Mouse (Mus musculus) limb, embryonic 14.5 days (tissue): ENCODE data around the gene Nutf2. TPM values are rescaled to one million over a fixed set of nuclear protein-coding genes. Genes with fewer than 3 reads are reported as not detected.

Experiments
- ATAC-seq: fragments of 200-750 bp; cut with Nextera tagmentation; 2 replicates; pipeline ENCODE4 v1.8.0; 2017; ENCODE audit warnings: low read depth, moderate number of reproducible peaks, moderate TSS enrichment; ENCODE audit not compliant: low FRiP score
- DNase-seq: peaks from one replicate; pipeline ENCODE4 v3.0.0-alpha.2; 2015; ENCODE audit warnings: low spot score
- H3K27ac ChIP-seq: fragments of 300-500 bp; sonication (generic); replicated peaks from 2 replicates; pipeline ENCODE4 v1.5.1; 2014; ENCODE audit warnings: low read depth, mild to moderate bottlenecking, low read length, moderate library complexity, mixed read lengths
- H3K27me3 ChIP-seq: fragments of 300-500 bp; sonication (generic); 2 replicates; pipeline ENCODE4 v1.6.1; 2014; ENCODE audit warnings: low read length, mixed read lengths; ENCODE audit not compliant: control insufficient read depth, insufficient read depth
- H3K36me3 ChIP-seq: fragments of 300-500 bp; sonication (generic); 2 replicates; pipeline ENCODE4 v1.6.1; 2014; ENCODE audit warnings: mild to moderate bottlenecking, low read length, moderate library complexity, mixed read lengths; ENCODE audit not compliant: control insufficient read depth, insufficient read depth
- H3K4me1 ChIP-seq: fragments of 300-500 bp; sonication (generic); 2 replicates; pipeline ENCODE4 v1.6.1; 2014; ENCODE audit warnings: antibody characterized with exemption, low read length, mixed read lengths; ENCODE audit not compliant: control insufficient read depth, insufficient read depth
- H3K4me2 ChIP-seq: fragments of 300-500 bp; sonication (generic); replicated peaks from 2 replicates; pipeline ENCODE4 v1.6.1; 2014; ENCODE audit warnings: low read depth, mild to moderate bottlenecking, low read length, moderate library complexity; ENCODE audit not compliant: severe bottlenecking
- H3K4me3 ChIP-seq: fragments of 300-500 bp; sonication (generic); replicated peaks from 2 replicates; pipeline ENCODE4 v1.5.1; 2014; ENCODE audit warnings: low read length
- H3K9ac ChIP-seq: fragments of 300-500 bp; sonication (generic); 2 replicates; pipeline ENCODE4 v1.6.1; 2014; ENCODE audit warnings: mild to moderate bottlenecking, low read depth, low read length, moderate library complexity; ENCODE audit not compliant: severe bottlenecking
- H3K9me3 ChIP-seq: fragments of 300-500 bp; sonication (generic); 2 replicates; pipeline ENCODE4 v1.6.1; 2016; ENCODE audit warnings: low read length; ENCODE audit not compliant: control insufficient read depth
- POLR2A ChIP-seq: fragments of 200-500 bp; IDR thresholded peaks from 2 replicates; pipeline ENCODE4 v1.8.0; 2012; ENCODE audit warnings: inconsistent platforms, mild to moderate bottlenecking, moderate library complexity, borderline replicate concordance; ENCODE audit not compliant: insufficient read depth, insufficient read length; ENCODE audit errors: extremely low read depth
- WGBS: fragments of 180-500 bp; shearing (Covaris S2); extraction: QIAGEN DNeasy Blood & Tissue Kit; methylation state at CpG from one replicate; pipeline ENCODE4 v1.1.7; 2014; 5-methylcytosine and 5-hydroxymethylcytosine counted together
- polyA plus RNA-seq, 2 experiments: library from polyadenylated mRNA; depleted of rRNA in 1 of 2; stranded (reverse) in 1 of 2; unstranded in 1 of 2; fragments of >200 nt; fragmentation: Nextera tagmentation in 1 of 2; extraction: Ambion mirVana in 1 of 2; gene quantifications; 2 replicates each; pipeline versions ENCODE4 v1.2.1 to v1.2.3; 2012 to 2014

The Nutf2 gene
- polyA plus RNA-seq (2012; rRNA removed): 239 and 249 TPM in 2 replicates
- polyA plus RNA-seq (2014; fragmentation: Nextera tagmentation; extraction: Ambion mirVana): 259 and 271 TPM in 2 replicates

- Histone ChIP-seq H3K4me2 (peak within 1 kb of the TSS; percentile 75), H3K4me1 (peaks cover 38% of the 10 kb centered on the region), H3K4me3 (peak within 1 kb of the TSS; percentile 91), H3K27ac (peak within 1 kb of the TSS; percentile 86), H3K9ac (peak within 1 kb of the TSS; percentile 90), H3K9me3 (no peaks in the 10 kb centered on the region), H3K27me3 (no peaks in the 10 kb centered on the region), H3K36me3 (peaks cover 15% of the 10 kb centered on the region; the same call in 1 of the 2 replicates)
- TF ChIP-seq POLR2A: peak; percentile 73; the same call in 1 of the 2 replicates
- under 1% methylated on average over 54 of the region's 59 CpGs for WGBS
- ATAC-seq: peak; percentile 97
- peak; percentile 99 for DNase-seq
These were observed at the start of gene Nutf2 for GRCm38 (mm10) chr8:105860143-105860981. Gene Nutf2 (plus strand): TSS chr8:105860580.

DNA sequence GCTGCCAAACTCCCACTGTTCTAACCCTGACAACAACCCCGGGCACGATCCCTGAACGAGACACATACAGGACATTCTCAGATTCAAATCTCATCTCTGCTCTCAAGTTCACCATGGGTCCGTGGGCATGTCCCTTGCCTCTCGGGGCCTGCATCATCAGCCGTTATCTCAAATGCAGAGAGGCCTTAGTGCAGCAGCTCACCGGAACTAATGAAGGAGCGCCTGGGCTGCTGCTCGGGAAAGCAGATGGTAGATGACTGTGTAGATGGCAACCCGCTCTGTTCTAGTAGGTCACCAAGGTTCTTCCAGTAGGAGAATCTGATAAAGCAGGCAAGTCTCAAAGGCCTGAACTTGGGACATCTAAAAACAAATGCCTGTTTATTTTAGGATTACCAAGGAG, 49.3 kb upstream of the Nutf2 start:
- Histone ChIP-seq H3K36me3 (peaks cover 23% of the 10 kb centered on the region), H3K27ac (no peak overlapping the region), H3K4me3 (no peak overlapping the region), H3K4me1 (no peaks in the 10 kb centered on the region), H3K27me3 (no peaks in the 10 kb centered on the region), H3K9ac (no peak overlapping the region), H3K9me3 (no peaks in the 10 kb centered on the region), H3K4me2 (no peak overlapping the region)
- no peak for TF ChIP-seq POLR2A
- WGBS: 91% methylated on average over 10 of the region's 10 CpGs
- ATAC-seq (no peak), DNase-seq (no peak)

GRCm38 (mm10) chr8:105811543-105811942, 48.8 kb upstream of the Nutf2 start:
- Histone ChIP-seq H3K4me1 (no peaks in the 10 kb centered on the region), H3K27me3 (no peaks in the 10 kb centered on the region), H3K9ac (no peak overlapping the region), H3K27ac (no peak overlapping the region), H3K36me3 (peaks cover 23% of the 10 kb centered on the region), H3K9me3 (no peaks in the 10 kb centered on the region), H3K4me2 (no peak overlapping the region), H3K4me3 (no peak overlapping the region)
- 82% methylated on average over 3 of the region's 3 CpGs for WGBS
- ATAC-seq (no peak), DNase-seq (no peak)
- TF ChIP-seq POLR2A: no peak

DNA sequence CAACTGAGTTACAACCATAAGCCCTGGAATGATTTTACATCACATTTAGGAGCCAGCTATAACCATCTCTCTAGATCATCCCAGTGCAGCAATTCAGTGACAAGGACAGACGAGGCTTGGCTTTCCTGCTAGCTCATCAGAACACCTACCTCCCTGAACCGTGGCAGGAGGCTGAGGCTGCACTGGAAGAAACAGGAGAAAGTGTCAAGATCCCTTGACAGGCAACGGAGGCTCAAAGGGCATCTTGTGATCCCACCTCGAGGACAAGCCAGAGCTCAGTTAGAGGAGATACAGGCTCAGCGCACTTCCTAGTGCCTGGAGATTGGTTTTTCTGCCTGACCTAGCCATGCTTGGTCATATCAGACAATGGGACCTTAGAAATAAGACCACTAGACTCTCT, 47.9 kb upstream of the Nutf2 start:
- WGBS: 81% methylated on average over 5 of the region's 5 CpGs
- no peak overlapping the region for H3K4me3 ChIP-seq
- DNase-seq (no peak), ATAC-seq (no peak)
- H3K36me3 ChIP-seq: peaks cover 23% of the 10 kb centered on the region
- H3K9me3 ChIP-seq: no peaks in the 10 kb centered on the region
- TF ChIP-seq POLR2A: no peak
- H3K9ac ChIP-seq: no peak overlapping the region
- no peak overlapping the region for H3K27ac ChIP-seq
- H3K27me3 ChIP-seq: no peaks in the 10 kb centered on the region
- H3K4me1 ChIP-seq: no peaks in the 10 kb centered on the region
- no peak overlapping the region for H3K4me2 ChIP-seq

GRCm38 (mm10) chr8:105813241-105813640, 47.1 kb upstream of the Nutf2 start:
- 96% methylated on average over 6 of the region's 6 CpGs for WGBS
- no peak overlapping the region for H3K4me3 ChIP-seq
- ATAC-seq: no peak

More at GRCm38 (mm10) chr8:105813241-105813640, 47.1 kb upstream of the Nutf2 start:
- no peak for DNase-seq
- Histone ChIP-seq H3K9me3 (no peaks in the 10 kb centered on the region), H3K27ac (no peak overlapping the region), H3K36me3 (peaks cover 23% of the 10 kb centered on the region), H3K27me3 (no peaks in the 10 kb centered on the region), H3K9ac (no peak overlapping the region), H3K4me1 (no peaks in the 10 kb centered on the region), H3K4me2 (no peak overlapping the region)
- no peak for TF ChIP-seq POLR2A
